Mouse (Mus musculus) frontal cortex, adult (tissue): Measurements from ENCODE around the gene D630039A03Rik.

ENCODE experiments used
- ATAC-seq: cut with Nextera tagmentation; 2 replicates; pipeline ENCODE4 v1.9.2; 2017; ENCODE audit warnings: mild to moderate bottlenecking, moderate library complexity, mixed read lengths; ENCODE audit not compliant: low TSS enrichment

The D630039A03Rik gene

GRCm38 (mm10) chr4:57916201-57916661 is at the start of gene D630039A03Rik:
Gene D630039A03Rik (minus strand): TSS chr4:57916297.
- no peak for ATAC-seq

- no peak for ATAC-seq
Measured at GRCm38 (mm10) chr4:57965516-57965915, 49.4 kb upstream of the D630039A03Rik start.

- no peak for ATAC-seq
Measured at GRCm38 (mm10) chr4:57964143-57964542, 48.0 kb upstream of the D630039A03Rik start.

- ATAC-seq = no peak
Measured at GRCm38 (mm10) chr4:57959056-57959455, 43.0 kb upstream of the D630039A03Rik start.

GRCm38 (mm10) chr4:57958098-57958497 is 42.0 kb upstream of the D630039A03Rik start:
- no peak for ATAC-seq

- no peak for ATAC-seq
Measured at GRCm38 (mm10) chr4:57957200-57958085, 41.3 kb upstream of the D630039A03Rik start.

- ATAC-seq = peak; percentile 91
Measured at GRCm38 (mm10) chr4:57956029-57956960, 40.2 kb upstream of the D630039A03Rik start, which contains the start of gene Txn1. Gene Txn1 (minus strand): TSS chr4:57956411.

GRCm38 (mm10) chr4:57955544-57955958 is 39.5 kb upstream of the D630039A03Rik start:
- ATAC-seq = peak; percentile 56

GRCm38 (mm10) chr4:57954991-57955390 is 38.9 kb upstream of the D630039A03Rik start:
- ATAC-seq = no peak

- no peak for ATAC-seq
Measured at GRCm38 (mm10) chr4:57954580-57954979, 38.5 kb upstream of the D630039A03Rik start.

GRCm38 (mm10) chr4:57953796-57954195 is 37.7 kb upstream of the D630039A03Rik start:
- no peak for ATAC-seq

- ATAC-seq = no peak
Measured at GRCm38 (mm10) chr4:57952891-57953290, 36.8 kb upstream of the D630039A03Rik start.

- ATAC-seq = no peak
Measured at GRCm38 (mm10) chr4:57952416-57952815, 36.3 kb upstream of the D630039A03Rik start.

GRCm38 (mm10) chr4:57949866-57950265 is 33.8 kb upstream of the D630039A03Rik start:
- ATAC-seq = no peak

GRCm38 (mm10) chr4:57947476-57947875 is 31.4 kb upstream of the D630039A03Rik start:
- no peak for ATAC-seq

- ATAC-seq = no peak
Measured at GRCm38 (mm10) chr4:57947036-57947435, 30.9 kb upstream of the D630039A03Rik start.

GRCm38 (mm10) chr4:57942892-57943291 is 26.8 kb upstream of the D630039A03Rik start:
- no peak for ATAC-seq

GRCm38 (mm10) chr4:57940631-57941030 is 24.5 kb upstream of the D630039A03Rik start:
- no peak for ATAC-seq

GRCm38 (mm10) chr4:57937292-57937691 is 21.2 kb upstream of the D630039A03Rik start:
- ATAC-seq = no peak

GRCm38 (mm10) chr4:57934181-57934580 is 18.1 kb upstream of the D630039A03Rik start:
- ATAC-seq = no peak

GRCm38 (mm10) chr4:57930559-57931170 is 14.6 kb upstream of the D630039A03Rik start:
- no peak for ATAC-seq
